Mouse (Mus musculus) midbrain, embryonic 16.5 days (tissue): ENCODE measurements at regions not wholly inside any gene's neighbourhood (a gene's known extent, or its start where the extent isn't known, plus 50 kb on each side); places are given as distances from the start of the nearest gene placed in this dataset.

ENCODE experiments used
- ATAC-seq: fragments of 200-750 bp; cut with Nextera tagmentation; 2 replicates; pipeline ENCODE4 v1.8.0; 2017; ENCODE audit warnings: moderate TSS enrichment
- H3K27ac ChIP-seq: fragments of 300-500 bp; sonication (generic); 2 replicates; pipeline ENCODE4 v1.5.1; 2014; ENCODE audit warnings: mild to moderate bottlenecking, low read length, mixed read lengths
- H3K27me3 ChIP-seq: fragments of 300-500 bp; sonication (generic); 2 replicates; pipeline ENCODE4 v1.6.1; 2014; ENCODE audit warnings: low read depth, low read length, mixed read lengths; ENCODE audit not compliant: control insufficient read depth, insufficient read depth
- H3K36me3 ChIP-seq: fragments of 300-500 bp; sonication (generic); 2 replicates; pipeline ENCODE4 v1.6.1; 2014; ENCODE audit warnings: mild to moderate bottlenecking, low read length, moderate library complexity, mixed read lengths; ENCODE audit not compliant: control insufficient read depth, insufficient read depth
- H3K4me1 ChIP-seq: fragments of 300-500 bp; sonication (generic); 2 replicates; pipeline ENCODE4 v1.6.1; 2014; ENCODE audit warnings: mild to moderate bottlenecking, low read length, mixed read lengths; ENCODE audit not compliant: control insufficient read depth, insufficient read depth
- H3K4me2 ChIP-seq: fragments of 300-500 bp; sonication (generic); 2 replicates; pipeline ENCODE4 v1.6.1; 2014; ENCODE audit warnings: mild to moderate bottlenecking, low read length, mixed read lengths
- H3K4me3 ChIP-seq: fragments of 300-500 bp; sonication (generic); 2 replicates; pipeline ENCODE4 v1.5.1; 2014; ENCODE audit warnings: low read depth, mild to moderate bottlenecking, low read length, moderate library complexity, mixed read lengths
- H3K9ac ChIP-seq: fragments of 300-500 bp; sonication (generic); 2 replicates; pipeline ENCODE4 v1.6.1; 2014; ENCODE audit warnings: low read depth, low read length, mixed read lengths
- H3K9me3 ChIP-seq: fragments of 300-500 bp; sonication (generic); replicated peaks from 2 replicates; pipeline ENCODE4 v1.6.1; 2014; ENCODE audit warnings: mild to moderate bottlenecking, low read length, mixed read lengths; ENCODE audit not compliant: control insufficient read depth, poor library complexity, severe bottlenecking
- WGBS: fragments of 180-500 bp; shearing (Covaris S2); extraction: QIAGEN DNeasy Blood & Tissue Kit; methylation state at CpG from one replicate; pipeline ENCODE4 v1.1.7; 2014; 5-methylcytosine and 5-hydroxymethylcytosine counted together

DNA sequence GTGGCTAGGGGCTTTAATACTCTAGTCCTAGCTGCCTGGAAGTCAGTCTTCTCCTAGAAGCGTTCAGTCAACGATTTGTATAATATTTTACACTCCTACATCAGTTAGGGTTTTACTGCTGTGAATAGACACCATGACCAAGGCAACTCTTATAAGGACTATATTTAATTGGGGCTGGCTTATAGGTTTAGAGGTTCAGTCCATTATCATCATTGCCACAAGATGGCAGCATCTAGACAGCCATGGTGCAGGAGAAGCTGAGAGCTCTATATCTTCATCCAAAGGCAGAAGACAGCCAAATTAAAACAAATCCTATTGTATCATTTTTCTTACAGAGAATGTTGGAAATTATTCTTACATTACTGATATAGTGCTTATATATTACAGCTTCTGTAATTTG lies 167.0 kb upstream of the Ndn start:
- no peak overlapping the region for H3K27ac ChIP-seq
- 50% methylated on average over 2 of the region's 2 CpGs for WGBS
- H3K4me2 ChIP-seq = no peak overlapping the region
- no peaks in the 10 kb centered on the region for H3K27me3 ChIP-seq
- no peak for ATAC-seq
- 0 out of 2 replicates have a peak, but pooled peaks cover 4% of the 10 kb centered on the region for H3K36me3 ChIP-seq
- H3K9ac ChIP-seq = no peak overlapping the region
- H3K4me3 ChIP-seq = no peak overlapping the region
- H3K4me1 ChIP-seq = no peaks in the 10 kb centered on the region
- H3K9me3 ChIP-seq = no peaks in the 10 kb centered on the region

DNA sequence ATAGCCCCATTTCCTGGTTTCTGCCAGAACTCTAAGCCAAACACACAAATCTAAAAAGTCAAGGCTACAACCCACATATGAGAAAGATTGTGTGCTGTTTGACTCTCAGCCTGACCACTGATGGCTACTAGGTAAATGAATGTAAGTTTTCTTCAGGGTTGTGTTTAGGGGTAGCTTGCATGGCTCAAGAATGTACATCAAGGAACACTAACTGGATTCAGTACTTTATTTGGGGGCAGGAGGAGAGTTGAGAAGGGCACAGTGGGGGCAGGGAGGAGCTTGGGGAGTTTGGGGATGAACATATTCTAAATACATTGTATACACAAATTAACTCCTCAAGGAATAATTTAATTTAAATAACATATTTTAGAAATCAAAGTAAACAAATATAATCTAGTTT lies 137.8 kb upstream of the Ndn start:
- no peaks in the 10 kb centered on the region for H3K27me3 ChIP-seq
- peak overlapping the region; percentile 0; the same call in 1 of the 2 replicates for H3K9ac ChIP-seq
- H3K36me3 ChIP-seq = peaks cover 4% of the 10 kb centered on the region; the same call in 1 of the 2 replicates
- peak overlapping the region; percentile 42 for H3K4me2 ChIP-seq
- H3K27ac ChIP-seq = no peak overlapping the region
- H3K9me3 ChIP-seq = 0 out of 2 replicates have a peak, but pooled peaks cover 3% of the 10 kb centered on the region
- peak; percentile 48; the same call in 1 of the 2 replicates for ATAC-seq
- peak overlapping the region; percentile 15 for H3K4me3 ChIP-seq
- H3K4me1 ChIP-seq = peaks cover 2% of the 10 kb centered on the region; the same call in 1 of the 2 replicates

DNA sequence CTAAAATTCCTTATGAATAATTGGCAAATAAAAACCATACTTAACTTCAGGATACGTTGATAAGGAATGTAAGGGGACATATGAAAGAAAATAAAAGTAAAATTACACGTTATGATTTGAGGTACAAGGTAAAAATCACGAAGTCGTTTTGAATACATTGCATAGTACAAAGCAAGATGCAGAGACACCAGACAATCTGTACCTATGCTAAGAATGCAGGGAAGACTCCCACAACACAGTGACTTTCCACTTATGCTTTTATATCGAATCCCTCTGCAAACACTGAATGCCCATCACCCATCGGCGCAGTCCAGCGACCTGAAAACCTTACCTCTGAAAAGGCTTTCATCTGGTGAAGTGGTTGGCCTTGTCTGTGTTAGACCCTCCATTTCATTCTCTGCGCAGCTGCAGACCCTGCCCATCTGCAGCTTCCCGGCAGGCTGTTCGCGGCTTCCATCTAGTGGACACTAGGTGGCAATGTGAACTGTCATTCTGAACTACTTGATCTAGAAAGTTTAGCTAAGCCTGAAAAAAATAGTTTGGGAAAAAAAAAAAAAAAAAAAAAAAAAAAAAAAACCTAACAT lies 137.2 kb upstream of the Ndn start:
- Histone ChIP-seq H3K9ac (peak overlapping the region; percentile 65), H3K4me2 (no peak overlapping the region), H3K27me3 (no peaks in the 10 kb centered on the region), H3K36me3 (peaks cover 4% of the 10 kb centered on the region; the same call in 1 of the 2 replicates), H3K4me3 (peak overlapping the region; percentile 48), H3K9me3 (0 out of 2 replicates have a peak, but pooled peaks cover 3% of the 10 kb centered on the region), H3K4me1 (peaks cover 2% of the 10 kb centered on the region; the same call in 1 of the 2 replicates), H3K27ac (peak overlapping the region; percentile 55; the same call in 1 of the 2 replicates)
- peak; percentile 95 for ATAC-seq
- 33% methylated on average over 12 of the region's 12 CpGs for WGBS

DNA sequence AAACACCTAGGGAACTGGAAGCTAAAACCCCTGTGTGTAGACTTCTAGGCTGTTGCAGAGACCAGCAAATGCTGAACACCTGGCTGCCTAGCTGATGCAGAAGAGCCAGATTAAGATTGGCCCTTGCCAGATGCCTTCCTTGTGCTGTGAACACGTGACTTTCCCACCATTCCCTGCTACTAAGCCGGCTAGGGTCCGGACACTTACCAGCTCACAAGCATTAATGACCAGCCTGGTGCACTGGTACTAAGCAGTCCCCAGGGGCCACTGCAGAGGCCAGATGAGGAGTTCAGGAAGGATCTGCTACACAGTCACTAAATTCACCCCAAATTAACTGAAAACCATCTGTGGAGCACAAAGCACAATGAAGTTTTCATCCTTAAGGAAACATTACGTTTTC lies 121.2 kb upstream of the Ndn start:
- H3K27ac ChIP-seq = no peak overlapping the region
- no peak for ATAC-seq
- no peaks in the 10 kb centered on the region for H3K36me3 ChIP-seq
- no peaks in the 10 kb centered on the region for H3K27me3 ChIP-seq
- whole genome bisulfite sequencing = 26% methylated on average over 4 of the region's 4 CpGs
- H3K4me3 ChIP-seq = peak overlapping the region; percentile 16; the same call in 1 of the 2 replicates
- H3K9me3 ChIP-seq = no peaks in the 10 kb centered on the region
- no peak overlapping the region for H3K9ac ChIP-seq
- H3K4me2 ChIP-seq = peak overlapping the region; percentile 33; the same call in 1 of the 2 replicates
- no peaks in the 10 kb centered on the region for H3K4me1 ChIP-seq

DNA sequence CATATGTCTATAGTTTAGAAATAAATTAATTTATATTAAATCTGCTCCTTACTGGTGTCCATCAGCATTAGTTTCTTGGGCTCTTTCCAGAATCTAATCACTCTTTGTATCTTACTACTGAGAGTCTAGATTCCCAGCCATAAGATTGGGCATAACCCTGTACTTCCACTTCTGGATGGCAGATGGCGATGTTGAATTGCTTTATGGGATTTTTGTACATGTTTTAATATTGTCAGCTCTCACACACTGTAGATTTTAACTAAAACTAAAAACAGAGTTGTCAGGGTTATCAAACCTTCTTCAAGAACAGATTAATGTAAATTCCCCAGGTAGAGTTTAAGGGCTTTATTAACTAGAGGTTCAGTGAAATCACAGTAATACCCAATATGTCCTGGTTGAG lies 118.6 kb upstream of the Ndn start:
- H3K9ac ChIP-seq = no peak overlapping the region
- no peak overlapping the region for H3K4me3 ChIP-seq
- H3K27me3 ChIP-seq = no peaks in the 10 kb centered on the region
- no peak overlapping the region for H3K4me2 ChIP-seq
- 12% methylated on average over 1 of the region's 1 CpGs for WGBS
- H3K9me3 ChIP-seq = no peaks in the 10 kb centered on the region; the same call in 1 of the 2 replicates
- no peak overlapping the region for H3K27ac ChIP-seq
- ATAC-seq = no peak
- peaks cover 14% of the 10 kb centered on the region for H3K4me1 ChIP-seq
- no peaks in the 10 kb centered on the region for H3K36me3 ChIP-seq

DNA sequence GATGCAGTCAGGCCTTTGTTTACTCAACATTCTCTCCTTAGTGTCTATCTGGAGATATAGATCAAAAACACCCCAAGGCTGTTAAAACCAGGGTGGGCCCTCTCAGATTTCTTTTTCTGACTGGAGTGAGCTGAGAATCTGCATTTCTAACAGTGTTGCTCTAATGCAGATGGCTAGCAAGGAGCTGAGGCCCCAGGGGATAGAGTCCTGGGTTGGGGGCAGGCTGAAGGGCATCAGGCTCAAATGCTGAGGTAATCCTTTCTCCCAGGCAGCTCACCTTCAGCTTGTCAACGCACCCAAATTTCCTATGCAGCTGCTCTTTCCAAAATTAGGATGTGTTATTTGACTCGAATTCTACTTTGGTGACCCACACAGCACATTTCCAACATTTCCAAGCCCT lies 115.7 kb upstream of the Ndn start:
- Histone ChIP-seq H3K9me3 (no peaks in the 10 kb centered on the region; the same call in 1 of the 2 replicates), H3K4me3 (no peak overlapping the region), H3K4me1 (peaks cover 14% of the 10 kb centered on the region), H3K27me3 (no peaks in the 10 kb centered on the region), H3K9ac (no peak overlapping the region), H3K4me2 (peak overlapping the region; percentile 32; the same call in 1 of the 2 replicates), H3K27ac (peak overlapping the region; percentile 70), H3K36me3 (no peaks in the 10 kb centered on the region)
- 19% methylated on average over 2 of the region's 2 CpGs for WGBS
- peak; percentile 41 for ATAC-seq

DNA sequence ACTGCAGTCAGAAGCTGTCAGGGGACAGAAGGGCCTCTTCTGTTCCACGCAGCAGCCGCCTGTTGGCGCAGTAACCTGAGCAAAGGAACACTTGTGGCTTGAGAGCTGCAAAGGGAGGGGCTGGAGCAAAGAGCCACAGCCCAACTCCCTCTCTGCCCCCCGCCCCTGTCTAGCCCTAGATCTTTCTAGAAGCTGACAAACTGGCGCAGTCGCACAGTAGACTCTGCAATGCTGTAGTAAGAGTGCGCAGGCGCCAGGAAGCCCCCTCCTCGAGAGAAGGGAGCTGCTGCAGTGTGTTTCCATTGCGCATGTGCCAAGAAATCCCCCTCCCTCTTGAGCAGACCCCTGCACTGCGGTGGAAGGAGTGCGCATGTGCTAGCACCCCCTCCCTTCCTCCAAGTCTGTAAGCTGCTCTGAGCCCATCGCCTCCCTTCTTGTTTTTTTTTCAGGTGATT lies 115.2 kb upstream of the Ndn start:
- no peaks in the 10 kb centered on the region for H3K27me3 ChIP-seq
- no peak overlapping the region for H3K9ac ChIP-seq
- no peak overlapping the region for H3K4me3 ChIP-seq
- H3K4me1 ChIP-seq = peaks cover 14% of the 10 kb centered on the region
- H3K9me3 ChIP-seq = no peaks in the 10 kb centered on the region; the same call in 1 of the 2 replicates
- peak; percentile 93 for ATAC-seq
- H3K27ac ChIP-seq = peak overlapping the region; percentile 70
- 22% methylated on average over 13 of the region's 13 CpGs for WGBS
- no peaks in the 10 kb centered on the region for H3K36me3 ChIP-seq
- peak overlapping the region; percentile 36 for H3K4me2 ChIP-seq

DNA sequence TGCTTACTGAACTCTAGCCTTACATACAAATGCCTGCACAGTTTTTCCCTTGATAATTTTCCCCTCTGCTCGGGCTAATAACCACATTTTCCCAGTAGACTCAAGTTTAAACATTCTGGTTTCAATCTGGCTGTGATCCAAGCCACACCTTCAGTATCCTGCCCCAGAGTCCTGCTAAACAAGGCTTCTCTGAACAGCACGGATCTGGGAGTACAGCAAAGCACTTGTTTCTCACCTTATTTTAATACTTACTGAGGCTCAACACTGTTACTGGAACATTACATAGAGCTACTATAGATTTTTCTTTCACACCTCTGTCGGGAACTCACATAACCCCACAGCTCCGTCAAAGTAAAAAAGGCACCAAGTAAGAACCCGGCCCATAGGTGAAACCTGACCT lies 114.3 kb upstream of the Ndn start:
- H3K27me3 ChIP-seq = no peaks in the 10 kb centered on the region
- no peaks in the 10 kb centered on the region; the same call in none of the 2 replicates for H3K9me3 ChIP-seq
- peaks cover 14% of the 10 kb centered on the region for H3K4me1 ChIP-seq
- H3K36me3 ChIP-seq = no peaks in the 10 kb centered on the region
- no peak for ATAC-seq
- H3K4me3 ChIP-seq = no peak overlapping the region
- H3K27ac ChIP-seq = peak overlapping the region; percentile 70
- 61% methylated on average over 5 of the region's 5 CpGs for WGBS
- H3K9ac ChIP-seq = 0 out of 2 replicates have a peak overlapping the region, but pooled peaks have one; percentile 16
- no peak overlapping the region; the same call in 1 of the 2 replicates for H3K4me2 ChIP-seq

DNA sequence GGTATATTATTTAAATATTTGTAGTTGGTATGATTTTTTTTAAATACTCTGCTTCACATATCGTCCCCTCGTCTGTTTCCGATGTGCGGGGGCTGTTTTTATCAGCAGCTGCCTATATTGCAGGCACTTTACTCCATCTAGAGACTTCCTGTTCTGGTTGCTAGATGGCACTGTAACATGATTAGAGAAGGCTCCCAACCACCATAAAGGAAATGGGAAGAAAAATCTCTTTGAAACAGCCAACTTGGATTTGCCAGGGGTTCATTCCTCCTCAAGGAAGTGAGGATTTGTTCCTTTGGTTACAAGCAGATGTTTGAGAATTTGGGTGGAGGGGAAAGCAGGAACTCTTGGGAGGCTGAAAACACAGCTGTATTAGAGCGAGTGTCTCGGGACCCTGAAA lies 112.3 kb upstream of the Ndn start:
- no peak overlapping the region for H3K4me2 ChIP-seq
- H3K27me3 ChIP-seq = no peaks in the 10 kb centered on the region
- no peaks in the 10 kb centered on the region; the same call in none of the 2 replicates for H3K9me3 ChIP-seq
- H3K4me1 ChIP-seq = peaks cover 14% of the 10 kb centered on the region
- 53% methylated on average over 6 of the region's 6 CpGs for WGBS
- no peak overlapping the region for H3K4me3 ChIP-seq
- H3K36me3 ChIP-seq = no peaks in the 10 kb centered on the region
- no peak overlapping the region for H3K9ac ChIP-seq
- no peak for ATAC-seq
- H3K27ac ChIP-seq = no peak overlapping the region
